Mouse (Mus musculus) frontal cortex, postnatal 25 days (tissue): ENCODE measurements around the gene Sema3b.
"Not testable (repeated sequence)": the region's sequence is repeated elsewhere in the genome, so short reads cannot be mapped to it uniquely, and the experiment has no call there.

Experiments used
- DNase-seq, 2 experiments: peaks; one replicate each; pipeline ENCODE4 v3.0.0; 2022; ENCODE audit warnings: low spot score in 2 of 2

Sema3b gene

DNA sequence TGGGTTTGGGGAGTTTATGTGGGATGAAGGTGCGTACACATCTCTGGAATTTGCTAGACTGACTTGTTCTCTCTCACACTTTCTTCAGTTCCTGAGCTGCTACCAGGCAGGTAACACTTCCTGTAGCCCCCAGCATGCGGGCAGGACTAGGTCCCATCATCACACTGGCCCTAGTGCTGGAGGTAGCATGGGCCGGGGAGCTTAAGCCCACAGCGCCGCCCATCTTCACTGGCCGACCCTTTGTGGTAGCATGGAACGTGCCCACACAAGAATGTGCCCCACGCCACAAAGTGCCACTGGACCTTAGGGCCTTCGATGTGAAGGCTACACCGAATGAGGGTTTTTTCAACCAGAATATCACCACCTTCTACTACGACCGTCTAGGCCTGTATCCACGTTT lies 39.0 kb downstream of the Sema3b start:
- DNase-seq, result no peak

DNA sequence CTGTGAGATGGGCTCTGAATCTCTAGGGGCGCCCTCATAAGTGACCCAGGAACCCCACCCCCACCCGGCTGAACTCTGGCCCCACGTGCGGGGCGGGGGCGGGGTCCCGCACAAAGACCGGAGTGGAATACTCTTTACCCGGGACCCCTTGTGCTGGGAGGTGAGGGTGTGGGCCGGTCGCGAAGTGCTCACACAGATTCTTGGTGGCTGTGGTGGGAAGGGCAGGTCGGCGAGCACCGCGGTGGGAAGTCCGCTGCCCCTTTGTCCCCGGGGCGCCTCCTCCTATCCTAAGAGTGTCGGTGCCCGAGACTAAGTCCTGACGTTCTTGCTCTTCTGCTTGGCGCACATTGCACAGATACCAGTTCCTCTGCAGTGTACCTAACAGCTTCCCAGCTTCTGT lies 39.8 kb downstream of the Sema3b start:
- DNase-seq, result no peak

DNA sequence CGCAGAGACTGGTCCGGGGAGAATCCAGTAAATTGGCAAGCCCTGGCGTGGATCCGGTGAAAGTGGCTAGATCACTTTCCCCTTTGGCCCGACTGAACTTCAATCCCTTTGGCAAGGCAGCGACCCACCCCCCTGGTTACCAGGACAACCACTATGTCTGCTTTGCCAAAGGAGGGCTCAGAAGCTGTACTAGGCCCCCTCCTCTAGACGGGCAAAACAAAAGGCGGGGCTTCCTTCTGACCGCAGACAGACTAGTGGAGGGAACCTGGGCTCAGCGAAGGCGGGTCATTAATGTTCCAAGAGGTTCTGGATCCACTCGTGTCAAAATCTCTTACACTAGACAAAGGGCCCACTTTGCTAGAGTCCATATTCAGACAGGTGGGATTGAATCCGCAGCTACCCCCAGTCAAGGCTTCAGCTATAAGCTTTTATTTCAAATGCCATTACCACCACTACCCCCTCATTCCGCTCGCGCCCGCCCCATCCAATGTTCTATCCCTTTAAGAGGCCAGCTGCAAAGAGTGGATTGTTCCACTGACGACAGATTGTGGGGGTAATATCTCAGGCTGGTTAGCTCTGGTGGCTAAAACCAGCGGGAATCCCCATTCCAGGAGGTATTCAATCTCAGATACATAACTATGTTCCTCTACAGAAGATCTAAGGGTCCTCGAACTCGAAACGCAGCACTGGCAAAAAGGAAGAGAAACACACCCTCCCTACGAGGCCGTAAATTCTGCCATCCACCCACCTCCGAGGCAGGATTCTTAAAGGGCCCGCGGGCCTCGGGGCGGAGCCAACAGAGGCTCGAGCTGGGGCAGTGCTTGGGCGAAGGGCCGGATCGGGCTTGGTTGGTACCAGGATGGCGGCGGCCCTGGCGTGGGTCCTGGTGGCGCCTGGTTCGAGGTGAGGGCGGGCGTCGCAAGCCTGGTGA lies 40.4 kb downstream of the Sema3b start:
- DNase-seq, result peak; percentile 61 to 69

DNA sequence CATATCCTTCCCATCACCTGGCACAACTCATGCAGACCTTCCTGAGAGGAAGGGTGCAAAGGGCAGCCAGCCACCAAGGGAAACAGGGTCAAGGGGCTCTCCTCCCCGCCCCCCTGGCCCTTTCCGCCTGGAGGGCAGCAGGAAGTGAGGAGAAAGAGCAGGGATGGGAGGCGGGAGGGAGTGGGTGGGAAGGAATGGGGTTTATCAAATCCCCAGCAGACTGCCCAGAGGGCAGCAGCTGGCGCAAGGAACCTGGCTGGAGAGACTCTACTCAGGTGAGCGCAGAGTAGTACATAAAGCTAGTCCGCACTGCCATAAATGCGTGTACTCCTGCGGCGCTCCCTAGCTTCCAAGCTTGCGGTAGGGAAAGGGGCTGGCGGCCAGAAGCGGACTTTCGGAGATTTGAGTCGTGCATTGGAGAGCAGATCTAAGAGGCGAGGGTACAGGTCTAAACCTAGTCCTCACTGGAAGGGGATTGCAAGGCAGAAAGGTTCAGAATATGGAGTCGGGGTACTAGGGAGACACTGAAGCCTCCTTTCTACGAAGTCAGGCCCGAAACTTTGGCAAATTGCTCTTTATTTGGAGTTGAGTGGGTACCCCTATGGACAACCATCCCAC lies 41.2 kb downstream of the Sema3b start, which contains the start of gene Hyal2:
Gene Hyal2 (plus strand): TSS at position 244 of the 618 bp plus-strand sequence.
- DNase-seq, result no peak

DNA sequence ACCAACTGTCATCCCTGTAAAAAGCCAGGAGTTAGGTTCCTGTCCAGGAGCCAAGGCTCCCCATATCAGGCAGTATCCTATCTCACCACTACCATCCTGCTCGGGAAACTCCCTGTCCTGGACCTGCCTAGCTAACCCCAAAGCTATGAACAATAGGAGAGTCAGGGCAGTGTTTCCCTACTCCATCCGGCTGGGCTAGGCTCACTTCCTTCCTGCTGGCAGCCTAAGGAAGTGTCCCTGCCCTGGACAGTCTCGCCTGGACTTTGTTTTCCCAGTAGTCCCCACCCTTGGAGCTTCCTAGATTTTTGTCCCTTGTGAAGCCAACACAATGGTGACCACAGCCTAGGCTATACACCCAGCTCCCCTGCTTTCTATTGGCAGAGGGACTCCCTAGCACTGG lies 42.2 kb downstream of the Sema3b start:
- no peak for DNase-seq

DNA sequence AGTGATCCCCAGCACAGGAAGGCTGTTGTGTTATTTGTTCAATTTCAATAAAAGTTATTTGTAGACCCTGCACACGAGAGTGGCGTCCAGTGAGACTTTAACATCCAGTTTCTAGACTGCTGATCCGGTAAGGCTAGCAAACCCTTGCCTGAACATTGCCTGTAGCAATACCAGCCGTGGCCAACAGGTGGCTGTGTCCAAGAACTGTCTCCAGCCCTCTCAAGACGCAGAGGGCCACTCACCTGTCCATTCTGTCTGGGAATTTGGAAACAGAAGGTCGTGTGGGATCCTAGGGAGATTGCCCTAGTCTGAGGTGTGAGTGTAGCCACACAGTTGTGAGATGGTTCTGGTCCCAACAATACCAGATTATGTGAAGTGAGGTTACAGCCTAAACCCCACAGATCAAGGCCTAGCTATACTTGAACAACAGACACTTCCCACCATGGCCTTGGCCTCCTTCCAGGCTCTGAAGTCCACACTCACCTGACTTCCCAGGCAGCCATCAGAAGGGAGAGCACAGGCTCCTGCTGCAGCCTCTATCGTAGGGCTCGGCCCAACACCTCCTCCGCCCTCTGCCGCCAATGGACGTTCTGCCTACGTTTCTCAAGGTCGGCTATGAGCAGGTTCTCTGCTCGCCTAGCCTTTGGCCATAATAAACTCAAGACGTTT lies 42.9 kb downstream of the Sema3b start:
- DNase-seq, result peak; percentile 65 to 71

DNA sequence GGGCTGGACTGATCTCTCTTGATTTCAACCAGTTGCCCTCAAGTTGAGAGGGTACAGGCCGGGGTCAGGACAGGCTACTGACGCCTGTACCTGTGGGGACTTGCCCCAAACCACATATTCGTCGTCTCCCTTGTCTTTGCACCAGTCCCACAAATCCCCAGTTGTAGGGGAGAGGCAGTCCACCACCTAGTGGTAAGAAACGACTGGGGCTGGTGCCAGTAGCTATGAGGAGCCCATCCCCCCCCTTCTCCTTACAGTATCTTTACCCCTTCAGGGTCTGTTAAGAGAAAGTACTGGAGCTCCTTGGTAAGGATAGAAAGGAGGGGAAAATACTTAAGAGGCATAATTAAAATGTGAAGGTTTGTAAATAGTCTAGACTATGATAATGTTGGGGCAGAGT lies 43.5 kb downstream of the Sema3b start:
- not testable (repeated sequence) for DNase-seq

DNA sequence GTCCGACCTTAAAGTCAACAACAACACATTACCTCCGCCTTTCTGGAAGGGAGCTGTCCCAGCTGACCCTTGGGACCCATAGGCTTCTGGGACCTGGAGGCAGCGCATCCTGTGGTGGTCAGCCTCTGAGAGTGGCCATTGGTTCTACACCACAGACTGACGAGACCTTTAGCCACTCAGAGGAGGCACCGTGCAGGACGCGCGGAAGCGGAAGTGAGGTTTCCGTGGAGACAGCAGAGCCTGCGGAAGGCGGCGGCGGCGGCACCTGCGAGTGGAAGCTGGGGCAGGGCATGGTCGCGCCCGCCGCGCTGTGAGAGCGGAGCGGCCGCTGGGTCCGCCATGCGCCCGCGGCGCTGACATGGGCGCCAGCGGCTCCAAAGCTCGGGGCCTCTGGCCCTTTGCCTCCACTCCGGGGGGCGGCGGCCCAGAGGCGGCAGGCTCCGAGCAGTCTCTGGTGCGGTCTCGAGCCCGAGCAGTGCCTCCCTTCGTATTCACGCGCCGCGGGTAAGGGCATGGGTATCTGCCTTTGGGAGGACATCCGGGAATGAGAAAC lies 45.9 kb downstream of the Sema3b start, which contains the start of gene Tusc2:
Gene Tusc2 (plus strand): TSS at position 227 of the 553 bp plus-strand sequence.
- peak; percentile 86 to 89 for DNase-seq

DNA sequence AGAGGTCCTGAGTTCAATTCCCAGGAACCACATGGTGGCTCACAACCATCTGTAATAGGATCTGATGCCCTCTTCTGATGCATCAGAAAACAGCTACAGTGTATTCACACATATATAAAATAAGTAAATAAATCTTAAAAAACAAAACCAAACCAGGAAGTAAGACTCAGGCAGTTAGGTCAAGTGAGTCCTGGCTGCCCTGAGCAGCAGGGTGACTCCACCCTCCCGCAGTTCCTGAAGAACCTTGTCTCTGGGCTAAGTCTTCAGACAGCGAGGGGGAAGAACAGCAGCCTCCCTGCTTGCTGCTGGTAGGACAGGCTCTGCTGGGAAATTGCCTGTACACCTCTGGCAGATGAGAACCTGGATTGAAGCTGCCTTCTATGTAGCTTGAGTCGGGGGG lies 52.7 kb downstream of the Sema3b start:
- no peak for DNase-seq

DNA sequence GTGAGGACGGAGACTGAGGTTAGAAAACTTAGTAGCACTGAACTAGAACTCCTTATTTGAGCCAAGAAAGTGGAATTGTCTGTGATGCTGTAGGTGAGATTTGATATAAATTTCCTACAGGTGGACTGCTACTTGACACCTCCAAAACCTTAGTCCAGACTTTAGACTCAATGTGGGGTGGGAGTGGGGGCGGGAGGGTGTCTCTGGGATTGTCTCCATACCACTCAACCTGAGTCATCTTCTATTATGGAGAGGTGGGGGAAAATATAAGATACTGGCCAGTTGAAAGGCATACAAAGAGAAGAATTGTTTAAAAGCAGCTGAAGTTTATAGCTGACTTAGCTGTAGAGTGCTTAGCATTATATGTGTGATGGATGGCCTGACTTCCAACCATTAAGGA lies 53.3 kb downstream of the Sema3b start:
- DNase-seq, result no peak

DNA sequence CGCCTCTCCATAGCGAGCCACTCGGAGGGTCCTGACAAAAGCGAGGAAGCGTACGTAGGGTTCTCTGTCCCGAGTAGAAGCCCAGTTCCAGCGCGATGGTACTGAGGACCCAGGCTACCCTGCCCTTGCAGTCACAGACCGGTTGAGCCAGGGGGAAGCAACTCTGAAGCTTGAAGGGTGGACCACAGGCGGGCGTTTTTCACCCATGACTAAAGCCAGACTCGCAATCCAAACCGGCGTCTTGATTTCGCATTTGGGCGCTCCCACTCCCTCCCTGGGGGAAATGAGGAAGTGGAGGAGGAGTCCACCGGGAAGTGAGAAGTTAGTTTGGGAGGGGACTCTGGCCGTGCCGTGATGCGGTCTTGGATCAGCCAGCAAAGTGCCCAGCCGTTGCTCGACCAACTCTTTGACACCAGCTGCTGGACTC lies 54.0 kb downstream of the Sema3b start:
- no peak for DNase-seq

DNA sequence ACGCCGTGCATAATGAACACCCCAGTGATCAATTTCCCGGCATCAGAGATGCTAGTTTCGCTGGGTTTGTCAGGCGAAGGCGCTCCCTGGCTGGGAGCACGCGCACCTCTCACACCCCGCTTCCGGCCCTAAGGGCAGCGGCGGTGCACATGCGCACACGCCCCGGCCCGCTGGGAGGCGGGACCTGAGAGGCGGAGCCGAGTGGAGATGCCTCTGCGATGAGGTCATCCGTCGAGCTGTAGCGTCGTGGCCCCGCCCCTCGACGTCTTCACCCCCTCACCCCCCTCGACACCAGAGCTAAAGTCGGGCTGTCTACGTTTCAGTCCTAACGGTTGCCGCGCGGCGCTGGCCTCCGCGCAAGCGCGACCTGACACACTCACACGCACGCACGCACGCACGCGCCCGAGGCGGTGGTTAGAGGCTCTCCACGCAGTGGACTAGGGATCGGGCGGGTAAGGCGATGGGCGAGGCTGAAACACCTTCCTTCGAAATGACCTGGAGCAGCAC lies 54.7 kb downstream of the Sema3b start:
- peak; percentile 83 to 91 for DNase-seq

DNA sequence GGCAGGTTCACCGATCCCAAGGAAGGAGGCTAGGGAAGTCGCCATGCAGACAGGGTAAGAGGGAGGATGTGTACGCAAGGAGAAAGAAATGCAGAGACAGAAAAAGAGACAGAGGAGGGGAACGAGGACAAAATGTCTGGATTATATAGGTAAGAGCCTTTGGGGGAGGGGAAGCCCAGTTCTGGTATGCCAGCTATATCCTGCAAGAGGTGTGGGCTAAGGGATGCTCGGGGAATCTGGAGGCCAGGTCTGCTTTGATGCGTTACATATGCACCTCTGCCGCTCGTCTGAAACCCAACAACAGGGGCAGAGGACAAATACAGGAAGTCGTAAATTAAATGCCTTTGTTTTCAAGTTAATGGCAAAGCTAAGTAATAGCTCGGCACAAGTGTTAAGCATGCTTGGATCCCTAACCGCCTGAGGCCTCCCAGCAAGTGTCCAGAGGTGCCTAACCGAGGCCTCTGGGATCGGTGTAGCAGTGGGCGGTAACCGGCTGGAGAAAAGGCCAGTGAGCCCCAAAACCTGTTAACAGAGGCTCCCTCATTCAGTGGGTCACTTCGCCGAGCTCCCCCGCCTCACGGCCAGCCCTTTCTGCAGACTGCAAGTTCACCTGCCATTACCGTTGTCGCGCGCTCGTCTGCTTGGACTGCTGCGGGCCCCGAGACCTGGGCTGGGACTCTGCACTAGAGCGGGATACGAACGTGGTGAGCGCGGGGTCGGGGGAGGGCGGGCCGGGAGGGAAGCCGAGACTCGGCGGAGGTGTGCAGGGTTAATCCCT lies 55.3 kb downstream of the Sema3b start:
- no peak for DNase-seq

DNA sequence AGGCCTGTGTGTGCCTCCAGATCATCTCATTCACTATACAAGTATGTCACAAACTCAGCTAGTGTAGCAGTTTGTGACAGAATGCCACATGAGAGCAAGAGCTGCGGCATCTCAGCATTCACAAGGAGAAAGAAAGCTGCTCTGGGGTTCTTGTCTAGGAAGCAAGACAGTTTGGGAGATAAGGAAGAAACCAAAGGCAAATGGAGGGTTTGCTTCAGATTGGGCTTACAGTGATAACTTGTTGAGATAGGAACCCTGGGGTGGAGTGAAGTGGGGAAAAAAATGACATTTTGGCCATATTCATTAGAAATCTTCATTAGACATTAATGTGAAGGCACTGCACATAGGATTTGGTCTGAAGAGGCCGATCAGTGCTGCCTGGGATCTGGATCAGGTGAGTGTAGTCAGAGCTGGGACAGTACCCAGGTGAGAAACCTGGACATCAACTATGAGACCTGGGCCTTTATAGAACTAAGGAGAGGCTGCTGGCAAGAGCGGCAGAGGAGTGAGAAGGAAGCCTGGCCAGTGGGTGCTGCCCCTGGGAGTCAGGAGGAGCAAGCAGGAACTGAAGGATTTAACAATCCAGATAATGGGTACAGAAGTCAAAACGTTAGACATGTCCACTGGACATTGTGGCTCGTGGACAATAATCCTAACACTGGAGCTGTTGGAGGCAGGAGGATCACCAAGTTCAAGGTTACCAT lies 56.2 kb downstream of the Sema3b start:
- DNase-seq, result no peak

DNA sequence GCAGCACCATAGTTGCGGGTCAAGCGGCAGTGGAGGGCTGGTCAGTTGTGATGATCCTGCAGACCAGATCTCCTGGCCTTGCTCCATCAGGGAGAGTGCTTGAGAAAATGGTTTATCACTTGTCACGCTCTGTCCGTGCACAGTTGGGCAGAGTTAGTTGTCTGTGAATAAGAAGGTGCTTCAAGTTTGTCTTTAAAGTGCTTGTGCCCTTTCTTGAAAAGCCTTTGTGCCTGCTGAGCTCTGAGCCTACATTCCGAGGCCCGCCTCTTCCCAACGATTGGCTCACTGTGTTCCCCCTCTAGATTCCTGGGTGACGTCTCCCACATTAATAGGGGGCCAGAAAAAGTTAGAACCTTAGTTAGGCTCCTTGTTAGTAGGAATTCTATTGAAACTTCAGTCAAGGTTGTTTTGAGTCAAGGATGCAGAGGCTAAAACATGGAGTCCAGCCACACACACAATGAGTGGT lies 57.1 kb downstream of the Sema3b start:
- DNase-seq, result no peak

DNA sequence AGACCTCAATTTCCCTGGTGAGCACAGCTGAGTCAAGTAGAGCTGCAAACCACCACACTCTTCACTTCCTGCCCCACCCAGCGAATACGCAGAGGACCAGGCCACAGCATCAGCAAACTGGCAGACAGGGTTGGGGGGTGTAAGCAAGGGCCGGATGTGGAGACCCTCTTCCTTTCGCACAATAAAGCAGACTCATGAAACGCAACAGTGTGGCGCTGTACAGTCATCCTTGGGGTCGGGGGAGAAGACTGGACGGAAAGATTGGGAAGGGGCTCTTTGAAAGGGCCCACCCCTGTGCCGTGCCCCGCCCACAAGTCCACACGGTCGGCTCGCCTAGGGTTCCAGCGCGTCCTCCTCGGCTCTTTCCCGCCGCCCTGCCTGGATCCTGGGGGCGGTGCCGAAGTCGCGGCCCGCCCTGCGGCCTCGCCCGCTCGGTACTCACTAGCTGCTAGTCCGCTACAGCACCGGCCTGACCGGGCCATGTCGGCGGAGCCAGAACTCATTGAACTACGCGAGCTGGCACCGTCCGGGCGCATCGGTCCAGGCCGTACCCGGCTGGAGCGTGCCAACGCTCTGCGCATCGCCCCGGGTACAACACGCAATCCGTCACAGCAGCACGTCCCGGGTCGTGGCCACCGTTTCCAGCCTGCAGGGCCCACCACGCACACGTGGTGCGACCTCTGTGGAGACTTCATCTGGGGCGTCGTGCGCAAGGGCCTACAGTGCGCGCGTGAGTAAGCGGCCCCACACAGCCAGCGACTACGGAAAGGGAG lies 57.7 kb downstream of the Sema3b start, which contains the start of gene Rassf1:
Gene Rassf1 (plus strand): TSS at position 439 of the 773 bp plus-strand sequence.
- no peak for DNase-seq

DNA sequence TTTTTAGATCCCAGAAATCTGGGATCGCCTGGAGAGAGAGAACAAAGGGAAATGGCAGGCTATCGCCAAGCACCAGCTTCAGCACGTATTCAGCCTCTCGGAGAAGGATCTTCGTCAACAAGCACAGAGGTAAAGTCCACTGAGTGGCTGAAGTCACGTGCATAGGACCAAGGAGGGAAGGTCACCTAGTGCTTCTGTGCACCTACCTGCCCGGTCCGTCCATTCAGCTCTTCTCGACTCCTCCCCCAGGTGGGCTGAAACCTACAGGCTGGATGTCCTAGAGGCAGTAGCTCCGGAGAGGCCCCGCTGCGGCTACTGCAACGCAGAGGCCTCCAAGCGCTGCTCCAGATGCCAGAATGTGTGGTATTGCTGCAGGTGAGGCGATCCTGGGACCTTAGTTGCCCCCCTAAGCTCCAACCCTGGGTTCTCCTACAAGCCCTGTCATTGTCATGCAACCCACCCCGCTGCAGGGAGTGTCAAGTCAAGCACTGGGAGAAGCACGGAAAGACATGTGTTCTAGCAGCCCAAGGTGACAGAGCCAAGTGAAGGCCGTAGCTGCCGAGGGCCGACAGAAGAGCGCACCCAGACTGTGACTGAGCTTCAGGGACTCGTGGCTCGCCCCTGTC lies 58.4 kb downstream of the Sema3b start:
- no peak for DNase-seq

DNA sequence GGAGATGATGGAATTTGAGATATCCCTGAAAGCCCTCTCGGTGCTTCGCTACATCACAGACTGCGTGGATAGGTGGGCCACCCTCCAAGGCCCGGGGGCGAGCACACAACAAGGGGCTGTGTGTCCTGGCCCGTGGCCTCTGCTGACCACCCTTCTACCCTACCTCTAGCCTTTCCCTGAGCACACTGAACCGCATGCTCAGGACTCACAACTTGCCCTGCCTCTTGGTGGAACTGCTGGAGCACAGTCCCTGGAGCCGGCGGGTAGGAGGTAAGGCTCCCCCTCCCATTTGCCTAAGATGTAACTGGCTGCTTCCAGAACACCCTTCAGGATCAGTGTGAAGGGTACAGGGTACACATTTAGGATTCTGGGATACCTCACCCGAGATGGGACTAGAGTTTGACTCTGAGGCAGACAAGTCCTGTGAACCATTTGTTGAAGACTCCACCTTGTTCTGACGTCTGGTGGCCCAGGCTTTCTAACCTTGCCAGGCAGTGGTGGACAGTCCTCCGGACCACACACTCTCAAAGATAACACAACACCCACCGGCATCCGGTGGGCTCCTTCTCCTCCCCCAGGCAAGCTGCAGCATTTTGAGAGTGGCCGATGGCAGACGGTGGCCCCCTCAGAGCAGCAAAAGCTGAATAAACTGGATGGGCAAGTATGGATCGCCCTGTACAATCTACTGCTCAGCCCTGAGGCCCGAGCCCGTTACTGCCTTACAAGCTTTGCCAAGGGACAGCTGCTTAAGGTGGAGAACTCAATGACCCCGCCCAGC lies 59.5 kb downstream of the Sema3b start:
- no peak for DNase-seq
